Mouse (Mus musculus) midbrain, embryonic 16.5 days (tissue): ENCODE results near the gene Bcr. TPM values are rescaled to one million over a fixed set of nuclear protein-coding genes. Genes with fewer than 3 reads are reported as not detected.
"Not testable (repeated sequence)": the region's sequence is repeated elsewhere in the genome, so short reads cannot be mapped to it uniquely, and the experiment has no call there.

Source experiments
- ATAC-seq: fragments of 200-750 bp; cut with Nextera tagmentation; 2 replicates; pipeline ENCODE4 v1.8.0; 2017; ENCODE audit warnings: moderate TSS enrichment
- H3K27ac ChIP-seq: fragments of 300-500 bp; sonication (generic); 2 replicates; pipeline ENCODE4 v1.5.1; 2014; ENCODE audit warnings: mild to moderate bottlenecking, low read length, mixed read lengths
- H3K27me3 ChIP-seq: fragments of 300-500 bp; sonication (generic); 2 replicates; pipeline ENCODE4 v1.6.1; 2014; ENCODE audit warnings: low read depth, low read length, mixed read lengths; ENCODE audit not compliant: control insufficient read depth, insufficient read depth
- H3K36me3 ChIP-seq: fragments of 300-500 bp; sonication (generic); 2 replicates; pipeline ENCODE4 v1.6.1; 2014; ENCODE audit warnings: mild to moderate bottlenecking, low read length, moderate library complexity, mixed read lengths; ENCODE audit not compliant: control insufficient read depth, insufficient read depth
- H3K4me1 ChIP-seq: fragments of 300-500 bp; sonication (generic); 2 replicates; pipeline ENCODE4 v1.6.1; 2014; ENCODE audit warnings: mild to moderate bottlenecking, low read length, mixed read lengths; ENCODE audit not compliant: control insufficient read depth, insufficient read depth
- H3K4me2 ChIP-seq: fragments of 300-500 bp; sonication (generic); 2 replicates; pipeline ENCODE4 v1.6.1; 2014; ENCODE audit warnings: mild to moderate bottlenecking, low read length, mixed read lengths
- H3K4me3 ChIP-seq: fragments of 300-500 bp; sonication (generic); 2 replicates; pipeline ENCODE4 v1.5.1; 2014; ENCODE audit warnings: low read depth, mild to moderate bottlenecking, low read length, moderate library complexity, mixed read lengths
- H3K9ac ChIP-seq: fragments of 300-500 bp; sonication (generic); 2 replicates; pipeline ENCODE4 v1.6.1; 2014; ENCODE audit warnings: low read depth, low read length, mixed read lengths
- H3K9me3 ChIP-seq: fragments of 300-500 bp; sonication (generic); replicated peaks from 2 replicates; pipeline ENCODE4 v1.6.1; 2014; ENCODE audit warnings: mild to moderate bottlenecking, low read length, mixed read lengths; ENCODE audit not compliant: control insufficient read depth, poor library complexity, severe bottlenecking
- WGBS: fragments of 180-500 bp; shearing (Covaris S2); extraction: QIAGEN DNeasy Blood & Tissue Kit; methylation state at CpG from one replicate; pipeline ENCODE4 v1.1.7; 2014; 5-methylcytosine and 5-hydroxymethylcytosine counted together
- polyA plus RNA-seq: library from polyadenylated mRNA; unstranded; fragments of >200 nt; fragmentation: Nextera tagmentation; extraction: Ambion mirVana; gene quantifications from 2 replicates; pipeline ENCODE4 v1.2.1, GENCODE M21; 2015

Gene Bcr
- polyA plus RNA-seq, 1 experiment from 2014 or later, result 12.4 TPM

DNA sequence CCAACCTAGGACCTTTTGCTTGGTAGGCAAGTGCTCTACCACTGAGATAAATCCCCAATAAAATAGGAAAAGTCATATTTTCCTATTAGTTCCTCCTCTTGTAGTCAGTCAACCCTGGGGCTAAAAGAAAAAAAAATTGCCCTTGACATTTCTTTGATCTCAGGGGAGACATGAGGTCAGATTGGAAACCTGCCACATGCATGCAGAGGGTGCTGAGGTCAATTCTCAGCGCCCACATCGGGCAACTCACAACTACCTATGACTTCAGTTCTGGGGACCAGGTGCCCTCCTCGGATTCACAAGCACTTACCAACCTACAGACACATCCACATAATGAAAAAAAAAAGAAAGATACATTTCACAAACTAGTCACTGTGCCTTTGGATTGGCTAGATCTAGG is 30.2 kb upstream of the Bcr start:
- ATAC-seq, result no peak
- Histone ChIP-seq H3K4me2 (no peak overlapping the region), H3K27me3 (no peaks in the 10 kb centered on the region), H3K9ac (no peak overlapping the region), H3K36me3 (no peaks in the 10 kb centered on the region), H3K27ac (no peak overlapping the region), H3K4me1 (peaks cover 17% of the 10 kb centered on the region), H3K4me3 (no peak overlapping the region), H3K9me3 (no peaks in the 10 kb centered on the region)
- WGBS, result 84% methylated on average over 3 of the region's 3 CpGs

DNA sequence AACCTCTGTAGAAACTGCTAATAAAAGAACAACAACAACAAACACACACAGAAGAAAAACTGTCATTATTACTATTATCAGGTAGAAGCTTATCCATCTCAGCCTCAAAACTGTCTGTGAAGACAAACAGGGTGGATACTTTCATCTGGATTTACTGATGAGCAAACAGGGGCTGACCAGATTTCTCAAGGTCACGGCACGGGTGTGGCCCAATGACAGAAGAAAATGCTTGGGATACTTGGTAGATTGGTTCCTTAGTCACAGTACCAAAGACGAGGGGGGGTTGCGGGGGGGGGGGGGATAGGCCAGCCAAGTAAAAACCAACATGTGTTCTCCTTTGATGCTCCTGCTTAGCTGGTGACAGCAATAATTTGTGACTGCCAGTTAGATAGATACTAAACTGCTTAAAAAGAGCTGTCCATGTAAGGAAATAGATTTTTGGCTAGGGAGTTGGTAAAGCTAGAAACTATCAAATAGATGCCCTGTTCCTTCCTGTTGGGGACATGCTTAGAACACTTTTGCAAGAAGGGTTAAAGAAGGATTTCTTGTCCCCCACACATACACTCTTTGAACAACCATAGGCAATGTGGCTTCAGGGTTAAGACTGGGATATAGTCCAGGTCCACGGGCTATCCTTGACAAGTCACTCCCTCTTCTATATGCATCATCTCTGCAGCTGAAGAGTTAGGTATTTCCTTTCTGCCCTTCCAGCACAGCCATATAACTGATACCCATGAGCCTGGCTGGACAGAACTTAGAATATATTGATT is 28.9 kb upstream of the Bcr start:
- Histone ChIP-seq H3K4me3 (no peak overlapping the region), H3K4me1 (peaks cover 23% of the 10 kb centered on the region), H3K9me3 (no peaks in the 10 kb centered on the region), H3K4me2 (no peak overlapping the region), H3K9ac (no peak overlapping the region), H3K27me3 (no peaks in the 10 kb centered on the region), H3K36me3 (no peaks in the 10 kb centered on the region), H3K27ac (peak overlapping the region; percentile 57; the same call in 1 of the 2 replicates)
- no peak for ATAC-seq
- 75% methylated on average over 5 of the region's 5 CpGs for WGBS

DNA sequence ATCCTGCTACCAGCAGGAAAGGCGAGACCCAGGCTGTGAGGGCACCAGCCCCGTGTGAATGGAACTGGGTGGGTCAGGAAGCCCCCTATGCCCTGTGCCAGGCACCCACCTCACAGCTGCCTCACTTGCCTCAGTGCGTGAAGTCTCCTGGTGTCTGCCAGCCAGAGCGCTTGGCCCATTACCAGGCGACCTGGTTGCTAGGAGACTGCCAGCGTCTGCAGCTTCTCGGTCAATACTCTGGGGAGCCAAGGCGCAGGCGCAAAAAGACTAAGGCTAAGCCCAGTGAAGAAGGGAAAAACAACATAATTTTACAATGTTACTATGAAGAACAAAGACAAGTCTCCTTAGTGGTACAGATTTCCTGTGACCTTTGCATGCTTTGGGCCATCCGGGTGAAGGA is 28.0 kb upstream of the Bcr start, which contains the start of gene Rsph14:
Rsph14 (minus strand) TSS at position 192 of the 400 bp plus-strand sequence.
- Histone ChIP-seq H3K4me1 (peaks cover 29% of the 10 kb centered on the region), H3K9me3 (no peaks in the 10 kb centered on the region), H3K27ac (peak within 1 kb of the TSS; percentile 81), H3K9ac (no peak within 1 kb of the TSS), H3K27me3 (no peaks in the 10 kb centered on the region), H3K36me3 (no peaks in the 10 kb centered on the region), H3K4me2 (peak within 1 kb of the TSS; percentile 49), H3K4me3 (no peak within 1 kb of the TSS)
- WGBS, result 12% methylated on average over 10 of the region's 10 CpGs
- peak; percentile 79 for ATAC-seq

DNA sequence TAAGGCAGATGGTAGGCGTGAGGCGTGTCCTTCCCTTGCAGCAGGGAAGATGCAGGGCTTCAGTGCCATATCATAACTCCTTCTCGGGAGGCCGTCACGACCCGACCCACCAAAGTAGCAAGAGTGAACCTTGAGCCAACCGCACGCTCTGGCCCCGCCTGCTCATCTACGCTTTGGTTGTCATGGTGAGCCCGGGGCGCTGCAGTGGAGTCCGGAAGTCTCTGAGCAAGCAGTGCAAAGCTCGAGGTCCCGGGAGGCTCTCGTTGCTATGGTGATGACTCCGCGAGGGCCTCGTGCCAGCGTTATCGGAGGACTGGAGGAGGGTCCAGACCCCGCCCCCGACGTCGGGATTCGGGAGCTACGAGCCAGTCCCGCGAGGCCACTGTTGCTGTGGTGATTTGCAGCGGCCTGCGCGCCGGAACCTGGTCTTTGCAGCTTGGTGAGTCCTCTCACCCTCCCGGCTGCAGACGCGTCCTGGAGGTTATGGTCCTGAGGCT is 23.5 kb upstream of the Bcr start, which contains the start of gene Rab36:
Rab36 (plus strand) TSS at position 176 of the 497 bp plus-strand sequence.
- Histone ChIP-seq H3K4me1 (peaks cover 38% of the 10 kb centered on the region), H3K36me3 (no peaks in the 10 kb centered on the region), H3K9me3 (no peaks in the 10 kb centered on the region), H3K9ac (peak within 1 kb of the TSS; percentile 67), H3K4me2 (peak within 1 kb of the TSS; percentile 74), H3K27ac (peak within 1 kb of the TSS; percentile 87), H3K27me3 (no peaks in the 10 kb centered on the region), H3K4me3 (peak within 1 kb of the TSS; percentile 44)
- peak; percentile 93 for ATAC-seq
- WGBS, result under 1% methylated on average over 36 of the region's 36 CpGs

DNA sequence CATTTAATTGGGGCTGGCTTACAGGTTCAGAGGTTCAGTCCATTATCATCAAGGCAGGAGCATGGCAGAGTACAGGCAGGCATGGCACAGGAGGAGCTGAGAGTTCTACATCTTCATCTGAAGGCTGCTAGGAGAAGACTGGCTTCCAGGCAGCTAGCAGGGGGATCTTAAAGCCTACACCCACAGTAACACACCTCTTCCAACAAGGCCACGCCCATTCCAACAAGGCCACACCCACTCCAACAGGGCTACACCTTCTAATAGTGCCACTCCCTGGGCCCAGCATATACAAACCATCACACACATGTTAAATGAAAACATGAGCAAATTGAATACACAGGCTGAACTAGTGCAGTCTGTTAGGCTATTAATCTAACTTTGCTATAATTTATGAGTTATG is 18.3 kb upstream of the Bcr start:
- H3K27ac ChIP-seq, H3K27me3 ChIP-seq, H3K36me3 ChIP-seq, H3K9ac ChIP-seq, ATAC-seq, H3K4me3 ChIP-seq, H3K9me3 ChIP-seq, H3K4me2 ChIP-seq: not testable (repeated sequence)
- WGBS, result 4% methylated on average over 1 of the region's 1 CpGs
- H3K4me1 ChIP-seq, result peaks cover 16% of the 10 kb centered on the region

DNA sequence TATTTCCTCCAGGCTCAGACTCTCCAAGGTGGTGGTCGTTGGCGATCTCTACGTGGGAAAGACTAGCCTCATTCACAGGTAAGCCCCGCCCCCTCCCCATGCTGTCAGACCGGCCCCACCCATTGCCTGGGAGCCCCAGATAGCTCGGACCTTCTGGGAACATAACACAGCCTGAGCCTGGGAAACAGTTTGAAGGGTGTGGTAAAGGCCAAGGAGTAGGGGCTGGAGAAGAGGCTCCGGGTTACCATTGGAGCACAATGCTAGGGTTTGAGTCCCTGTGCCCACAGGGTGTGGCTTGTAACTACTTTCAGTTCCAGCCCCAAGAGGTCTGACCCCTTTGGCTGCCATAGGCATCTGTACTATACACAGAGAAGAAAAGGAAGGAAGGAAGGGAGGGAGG is 15.9 kb upstream of the Bcr start:
- Histone ChIP-seq H3K4me1 (no peaks in the 10 kb centered on the region; the same call in 1 of the 2 replicates), H3K4me3 (no peak overlapping the region), H3K9me3 (no peaks in the 10 kb centered on the region), H3K27me3 (no peaks in the 10 kb centered on the region), H3K9ac (no peak overlapping the region), H3K36me3 (peaks cover 6% of the 10 kb centered on the region; the same call in 1 of the 2 replicates), H3K4me2 (no peak overlapping the region), H3K27ac (no peak overlapping the region)
- ATAC-seq, result no peak
- WGBS, result 47% methylated on average over 7 of the region's 7 CpGs

DNA sequence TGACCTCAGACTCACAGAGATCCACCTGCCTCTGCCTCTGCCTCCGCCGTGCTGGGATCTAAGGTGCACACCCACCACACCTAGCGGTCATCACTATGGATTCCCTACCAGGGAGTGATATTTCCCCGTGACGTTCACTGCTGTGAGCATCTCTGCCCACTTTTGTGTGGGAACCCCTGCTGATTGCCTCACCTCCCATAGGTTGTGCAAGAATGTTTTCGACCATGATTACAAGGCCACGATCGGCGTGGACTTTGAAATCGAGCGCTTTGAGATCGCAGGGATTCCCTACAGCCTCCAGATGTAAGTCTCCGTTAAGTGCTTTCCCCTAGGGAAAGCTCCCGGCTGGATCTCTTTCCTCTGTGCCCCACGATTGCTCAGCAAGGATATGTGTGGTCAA is 14.6 kb upstream of the Bcr start:
- H3K36me3 ChIP-seq, result peaks cover 8% of the 10 kb centered on the region
- no peak overlapping the region for H3K4me3 ChIP-seq
- ATAC-seq, result no peak
- H3K27ac ChIP-seq, result no peak overlapping the region
- no peaks in the 10 kb centered on the region for H3K27me3 ChIP-seq
- no peaks in the 10 kb centered on the region for H3K9me3 ChIP-seq
- no peaks in the 10 kb centered on the region; the same call in 1 of the 2 replicates for H3K4me1 ChIP-seq
- H3K9ac ChIP-seq, result no peak overlapping the region
- 90% methylated on average over 15 of the region's 15 CpGs for WGBS
- no peak overlapping the region for H3K4me2 ChIP-seq

DNA sequence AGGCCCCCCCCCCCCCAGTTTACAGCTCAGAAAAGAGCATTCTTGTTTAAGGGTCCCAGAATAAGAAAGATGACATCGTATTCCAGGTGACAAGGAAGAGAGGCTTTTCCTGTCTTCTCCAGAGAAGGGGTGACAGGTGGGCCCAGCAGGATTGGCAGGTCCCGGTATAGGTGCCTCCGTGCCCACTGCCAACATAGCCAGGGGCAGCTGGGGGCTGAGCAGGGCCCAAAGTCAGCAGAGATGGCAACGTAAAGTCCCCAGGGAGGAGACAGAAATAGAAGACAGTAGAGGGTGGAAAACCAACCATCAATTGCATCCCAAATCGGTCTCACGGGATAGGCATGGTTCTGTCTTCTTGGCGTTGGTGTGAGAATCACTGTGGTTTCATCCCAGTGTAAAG is 11.7 kb upstream of the Bcr start:
- Histone ChIP-seq H3K4me2 (no peak overlapping the region), H3K9me3 (no peaks in the 10 kb centered on the region), H3K27me3 (no peaks in the 10 kb centered on the region), H3K9ac (no peak overlapping the region), H3K4me1 (no peaks in the 10 kb centered on the region), H3K27ac (no peak overlapping the region), H3K4me3 (no peak overlapping the region), H3K36me3 (peaks cover 8% of the 10 kb centered on the region)
- no peak for ATAC-seq
- 90% methylated on average over 7 of the region's 7 CpGs for WGBS

DNA sequence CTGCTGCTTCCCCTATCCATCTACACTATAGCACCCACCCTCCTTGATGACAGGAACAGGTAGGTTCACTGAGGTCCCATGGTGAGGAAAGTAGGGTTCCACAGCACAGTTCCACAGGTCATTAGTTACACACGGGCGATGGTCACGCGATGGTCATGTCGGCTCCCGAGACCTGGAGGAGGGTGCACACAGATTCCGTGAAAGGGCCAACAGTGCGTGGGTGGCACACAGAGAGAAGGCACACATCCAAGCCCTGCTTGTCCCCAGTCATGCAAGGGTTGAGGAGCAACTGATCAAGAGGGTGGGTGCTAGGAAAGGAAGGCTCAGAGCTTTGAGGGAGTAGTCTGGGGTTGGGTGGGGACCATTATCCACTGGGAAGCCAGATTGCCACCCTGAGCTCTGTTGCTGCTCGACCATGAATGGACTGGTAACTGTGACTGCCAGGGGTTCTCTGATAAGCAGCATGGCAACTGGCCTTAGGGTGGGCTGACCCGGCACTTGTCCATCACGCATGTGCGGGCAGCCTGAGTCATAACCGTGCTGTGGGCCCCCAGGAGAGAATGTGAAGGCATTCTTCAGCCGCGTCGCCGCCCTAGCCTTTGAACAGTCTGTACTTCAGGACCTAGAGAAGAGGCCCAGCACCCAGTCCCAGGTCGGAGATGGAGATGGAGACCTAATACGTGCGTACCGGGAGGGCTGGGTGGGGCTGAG is 8.9 kb upstream of the Bcr start:
- 94% methylated on average over 21 of the region's 21 CpGs for WGBS
- Histone ChIP-seq H3K9ac (no peak overlapping the region), H3K4me3 (no peak overlapping the region), H3K9me3 (no peaks in the 10 kb centered on the region), H3K27me3 (no peaks in the 10 kb centered on the region), H3K27ac (no peak overlapping the region), H3K4me2 (no peak overlapping the region), H3K36me3 (peaks cover 2% of the 10 kb centered on the region; the same call in 1 of the 2 replicates), H3K4me1 (peaks cover 10% of the 10 kb centered on the region)
- no peak for ATAC-seq
